Mouse (Mus musculus) embryonic fibroblast, embryonic 13.5 days (primary cell): Measurements from ENCODE around the gene Plaur. TPM values are rescaled to one million over a fixed set of nuclear protein-coding genes. Genes with fewer than 3 reads are reported as not detected.
"Not testable (repeated sequence)": the region's sequence is repeated elsewhere in the genome, so short reads cannot be mapped to it uniquely, and the experiment has no call there.

ENCODE experiments used
- H3K27ac ChIP-seq: 2 replicates; pipeline ENCODE4 v1.5.1; 2012; ENCODE audit warnings: low read length, control low read depth, inconsistent platforms; ENCODE audit not compliant: insufficient read depth
- H3K4me1 ChIP-seq: 2 replicates; pipeline ENCODE4 v1.6.1; 2011; ENCODE audit warnings: low read length; ENCODE audit not compliant: control insufficient read depth, insufficient read depth
- H3K4me3 ChIP-seq: 2 replicates; pipeline ENCODE4 v1.5.1; 2011; ENCODE audit warnings: mild to moderate bottlenecking, control low read depth, low read length; ENCODE audit not compliant: insufficient read depth
- CTCF ChIP-seq: IDR thresholded peaks from 2 replicates; pipeline ENCODE4 v1.5.1; 2011; ENCODE audit warnings: mild to moderate bottlenecking, control low read depth, low read length, moderate library complexity, borderline replicate concordance; ENCODE audit not compliant: insufficient read depth
- POLR2A ChIP-seq: IDR thresholded peaks from 2 replicates; pipeline ENCODE4 v1.6.1; 2011; ENCODE audit warnings: low read depth, mild to moderate bottlenecking, control low read depth, low read length, moderate library complexity
- polyA plus RNA-seq: library from polyadenylated mRNA; stranded (reverse); fragments of >200 nt; gene quantifications from 2 replicates; pipeline ENCODE4 v1.2.4, GENCODE M21; 2011; ENCODE audit warnings: low read depth; ENCODE audit not compliant: missing spikeins, insufficient read length

Gene Plaur
- polyA plus RNA-seq, 1 experiment: 35.2 TPM

DNA sequence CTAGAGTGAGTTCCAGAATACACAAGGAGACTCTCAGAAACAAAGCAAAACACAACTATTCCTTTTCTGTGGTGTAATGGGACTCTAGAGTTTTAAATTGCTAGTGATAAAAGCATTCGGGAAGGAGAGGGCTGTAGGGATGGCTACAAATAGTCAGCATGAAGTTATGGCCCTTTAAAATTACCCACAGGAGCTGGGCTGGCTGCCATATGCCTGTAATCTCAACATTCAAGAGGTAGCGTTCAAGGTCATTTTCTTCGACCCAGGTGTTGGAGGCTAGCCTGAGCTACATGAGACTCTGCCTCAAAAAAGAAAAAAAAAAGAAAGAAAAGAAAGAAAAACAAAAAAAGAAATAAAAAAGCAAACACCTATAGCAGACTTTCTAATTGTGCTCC, 43.8 kb downstream of the Plaur start:
- H3K4me3 ChIP-seq: peak overlapping the region; percentile 68
- no peak for TF ChIP-seq POLR2A
- no peak for TF ChIP-seq CTCF
- peak overlapping the region; percentile 97; the same call in 1 of the 2 replicates for H3K27ac ChIP-seq
- peaks cover 3% of the 10 kb centered on the region; the same call in 1 of the 2 replicates for H3K4me1 ChIP-seq

- Histone ChIP-seq H3K4me1 (peaks cover 3% of the 10 kb centered on the region; the same call in 1 of the 2 replicates), H3K4me3 (peak overlapping the region; percentile 68), H3K27ac (peak overlapping the region; percentile 97)
- TF ChIP-seq POLR2A (no peak), CTCF (no peak)
These were observed 44.2 kb downstream of the Plaur start for GRCm38 (mm10) chr7:24506476-24506837.

DNA sequence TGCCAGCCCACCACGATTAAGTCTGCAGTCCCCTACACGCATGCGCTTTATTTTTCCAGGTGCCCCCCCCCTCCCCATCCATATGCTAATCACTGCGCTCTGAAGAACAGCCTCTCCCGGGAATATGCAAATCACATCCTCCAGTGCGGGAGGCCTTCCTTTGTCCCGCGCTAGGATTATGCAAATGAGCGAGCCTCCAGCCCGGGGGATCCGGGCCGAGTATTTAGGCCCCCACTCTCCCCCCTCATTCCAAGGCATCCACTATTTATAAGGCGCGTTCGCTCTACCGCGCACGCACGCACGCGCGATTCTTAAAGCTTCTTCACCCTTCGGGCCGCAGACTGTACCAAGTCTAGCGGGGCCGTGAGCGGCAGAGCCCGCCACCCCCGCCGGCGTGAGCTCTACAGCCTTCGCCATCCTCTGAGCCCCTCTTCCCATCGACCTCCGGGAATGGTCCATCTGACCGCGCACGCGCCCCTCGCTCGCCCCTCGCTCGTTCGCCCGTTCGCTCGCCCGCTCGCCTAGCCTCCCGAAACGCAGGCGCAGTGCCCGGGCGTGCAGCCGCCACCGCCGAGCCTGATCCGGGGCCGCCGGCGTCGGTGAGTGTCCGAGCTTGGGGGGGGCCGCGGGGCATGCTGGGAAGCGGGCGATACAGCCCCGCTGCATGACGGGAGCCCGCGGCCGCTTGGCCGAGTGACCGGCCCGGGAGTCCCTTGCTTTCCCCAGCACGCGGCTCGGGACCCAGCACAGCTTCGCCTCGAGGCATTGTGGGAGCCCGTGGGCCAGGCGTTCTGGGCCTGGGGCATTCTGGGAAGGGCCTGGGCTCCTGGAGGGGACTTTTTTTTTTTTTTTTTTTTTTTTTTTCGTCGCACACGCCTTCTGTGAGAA, 44.8 kb downstream of the Plaur start, which contains the start of gene Zfp428:
TSS of gene Zfp428 (plus strand) at position 169 of the 888 bp plus-strand sequence.
- no peak for TF ChIP-seq CTCF
- TF ChIP-seq POLR2A: peak; percentile 70
- peaks cover 3% of the 10 kb centered on the region; the same call in 1 of the 2 replicates for H3K4me1 ChIP-seq
- H3K27ac ChIP-seq: peak within 1 kb of the TSS; percentile 97
- H3K4me3 ChIP-seq: peak within 1 kb of the TSS; percentile 68

GRCm38 (mm10) chr7:24507726-24508114, 45.4 kb downstream of the Plaur start:
- no peak for TF ChIP-seq CTCF
- TF ChIP-seq POLR2A: no peak
- peak overlapping the region; percentile 68 for H3K4me3 ChIP-seq
- H3K4me1 ChIP-seq: peaks cover 3% of the 10 kb centered on the region; the same call in 1 of the 2 replicates
- H3K27ac ChIP-seq: peak overlapping the region; percentile 97

DNA sequence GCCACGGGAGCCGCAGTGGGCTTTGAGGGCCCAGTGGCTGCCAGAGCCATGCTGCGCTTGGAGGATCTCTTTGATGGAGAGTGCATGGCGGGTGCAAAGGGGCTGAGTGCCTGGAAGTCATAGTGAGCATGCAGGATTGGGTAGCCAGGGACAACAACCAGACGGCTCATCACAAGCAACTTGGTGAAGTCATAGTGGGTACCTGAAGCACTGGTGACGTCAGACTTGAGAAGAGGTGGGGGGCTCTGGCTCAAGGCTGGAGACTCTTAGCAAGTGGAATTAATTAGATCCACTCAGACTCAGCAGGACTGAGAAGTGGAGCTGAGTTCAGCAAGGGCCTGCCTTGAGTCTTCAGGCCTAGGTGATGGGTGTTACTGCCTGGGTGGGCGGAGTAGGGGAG, 50.1 kb downstream of the Plaur start, which contains the start of gene AC161166.1:
TSS of gene AC161166.1 (minus strand) at position 101 of the 400 bp plus-strand sequence.
- Histone ChIP-seq H3K4me3 (no peak within 1 kb of the TSS), H3K4me1 (no peaks in the 10 kb centered on the region), H3K27ac (no peak within 1 kb of the TSS)
- TF ChIP-seq POLR2A (no peak), CTCF (no peak)

- H3K27ac ChIP-seq, H3K4me3 ChIP-seq, H3K4me1 ChIP-seq: not testable (repeated sequence)
These were observed 54.0 kb downstream of the Plaur start for GRCm38 (mm10) chr7:24516319-24516718.

GRCm38 (mm10) chr7:24517077-24517476, 54.8 kb downstream of the Plaur start:
- H3K4me1 ChIP-seq: no peaks in the 10 kb centered on the region
- no peak overlapping the region for H3K27ac ChIP-seq
- no peak overlapping the region for H3K4me3 ChIP-seq
- TF ChIP-seq POLR2A (no peak), CTCF (no peak)

DNA sequence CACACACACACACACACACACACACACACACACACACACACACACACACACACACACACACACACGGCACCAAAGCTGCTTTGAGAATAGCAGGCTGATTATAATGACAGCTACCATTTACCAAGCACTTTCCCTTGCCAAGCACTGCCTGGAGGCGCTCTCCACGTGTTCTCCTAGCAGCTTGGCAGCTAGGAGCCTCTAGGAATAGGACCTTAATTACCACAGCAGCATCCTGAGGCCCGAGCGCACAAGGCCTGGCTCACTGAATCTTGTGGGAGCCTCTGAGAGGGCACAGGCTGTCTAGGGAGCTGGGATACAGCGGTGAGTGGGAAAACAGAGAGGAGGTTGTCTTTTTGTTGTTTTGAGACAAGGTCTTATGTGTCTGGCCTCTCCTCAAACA, 55.4 kb downstream of the Plaur start:
- TF ChIP-seq CTCF (no peak), POLR2A (no peak)
- Histone ChIP-seq H3K4me3 (no peak overlapping the region), H3K27ac (no peak overlapping the region), H3K4me1 (no peaks in the 10 kb centered on the region)

DNA sequence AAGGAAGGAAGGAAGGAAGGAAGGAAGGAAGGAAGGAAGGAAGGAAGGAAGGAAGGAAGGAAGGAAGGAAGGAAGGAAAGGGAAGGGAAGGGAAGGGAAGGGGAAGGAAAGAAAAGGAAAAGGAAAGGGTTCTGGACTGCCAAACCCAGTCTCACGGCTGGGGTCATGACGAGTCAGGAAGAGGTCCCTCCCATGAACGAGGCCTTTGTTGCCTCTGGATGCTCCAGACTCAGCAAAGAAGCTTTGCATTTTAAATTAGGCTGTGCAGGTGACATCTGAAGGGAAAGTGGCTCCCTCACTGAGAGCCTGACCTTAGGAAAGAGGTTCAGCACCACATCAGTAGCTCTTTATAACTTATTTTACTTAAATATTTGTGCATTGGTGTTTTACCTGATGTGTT, 56.8 kb downstream of the Plaur start:
- no peaks in the 10 kb centered on the region for H3K4me1 ChIP-seq
- no peak overlapping the region for H3K4me3 ChIP-seq
- no peak for TF ChIP-seq POLR2A
- no peak for TF ChIP-seq CTCF
- H3K27ac ChIP-seq: no peak overlapping the region

DNA sequence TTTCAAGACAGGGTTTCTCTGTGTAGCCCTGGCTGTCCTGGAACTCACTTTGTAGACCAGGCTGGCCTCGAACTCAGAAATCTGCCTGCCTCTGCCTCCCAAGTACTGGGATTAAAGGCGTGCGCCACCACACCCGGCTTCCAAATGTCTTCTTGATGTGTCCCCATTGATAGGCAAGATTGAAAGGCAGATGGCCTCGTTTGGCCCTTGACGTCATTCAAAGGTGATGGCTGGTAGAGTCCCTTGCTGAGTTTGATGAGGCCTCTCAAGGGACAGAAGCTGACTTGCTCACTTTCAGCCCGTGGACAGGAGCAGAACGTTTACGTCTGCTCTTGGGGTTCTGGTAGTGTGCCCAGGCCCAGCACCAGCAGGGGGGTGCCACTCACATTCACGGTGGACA, 57.8 kb downstream of the Plaur start:
- H3K27ac ChIP-seq, H3K4me3 ChIP-seq, H3K4me1 ChIP-seq: not testable (repeated sequence)
